Mouse (Mus musculus) ES-Bruce4 (cell line): ENCODE data around the gene Cdkn2a.

Experiments used
- CTCF ChIP-seq: IDR thresholded peaks from one replicate; pipeline ENCODE4 v1.8.1; 2011; ENCODE audit warnings: low read depth, low read length
- EP300 ChIP-seq: IDR thresholded peaks from 2 replicates; pipeline ENCODE4 v1.6.1; 2011; ENCODE audit warnings: low read depth, low read length; ENCODE audit not compliant: insufficient read depth
- POLR2A ChIP-seq: IDR thresholded peaks from one replicate; pipeline ENCODE4 v1.8.1; 2011; ENCODE audit warnings: low read length; ENCODE audit not compliant: insufficient read depth

DNA sequence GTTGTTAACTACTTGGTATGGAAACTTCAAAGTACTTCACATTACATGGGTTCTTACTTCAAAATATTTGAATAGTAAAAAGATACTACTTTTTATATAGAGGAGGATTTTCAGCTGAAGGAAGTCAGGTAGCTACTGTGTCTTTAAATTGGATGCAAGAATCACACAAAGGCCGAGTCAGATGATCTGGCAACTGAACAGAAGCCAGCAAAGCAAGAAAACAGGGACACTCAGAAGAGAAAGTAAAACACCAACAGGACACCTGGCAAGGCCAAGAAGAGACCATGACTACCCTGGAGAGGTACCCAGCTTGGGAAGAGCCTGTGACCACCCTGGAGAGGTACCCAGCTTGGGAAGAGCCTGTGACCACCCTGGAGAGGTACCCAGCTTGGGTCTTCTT, 7.9 kb downstream of the Cdkn2a start:
- TF ChIP-seq CTCF (no peak), POLR2A (no peak), EP300 (no peak)
